Mouse (Mus musculus) adrenal gland, postnatal 4 days (tissue): Measurements from ENCODE around the gene Ppm1g. TPM values are rescaled to one million over a fixed set of nuclear protein-coding genes. Genes with fewer than 3 reads are reported as not detected.

Experiments used
- DNase-seq, 2 experiments: peaks; one replicate each; pipeline ENCODE4 v3.0.0; 2021 to 2022; ENCODE audit warnings: low spot score in 2 of 2, mixed read lengths in 2 of 2
- total RNA-seq, 2 experiments: library from RNA; stranded (reverse); gene quantifications; 2 replicates each; pipeline ENCODE4 v1.2.3; 2021

Ppm1g gene
- total RNA-seq, 2 experiments from 2014 or later, result 107 to 117 TPM

DNA sequence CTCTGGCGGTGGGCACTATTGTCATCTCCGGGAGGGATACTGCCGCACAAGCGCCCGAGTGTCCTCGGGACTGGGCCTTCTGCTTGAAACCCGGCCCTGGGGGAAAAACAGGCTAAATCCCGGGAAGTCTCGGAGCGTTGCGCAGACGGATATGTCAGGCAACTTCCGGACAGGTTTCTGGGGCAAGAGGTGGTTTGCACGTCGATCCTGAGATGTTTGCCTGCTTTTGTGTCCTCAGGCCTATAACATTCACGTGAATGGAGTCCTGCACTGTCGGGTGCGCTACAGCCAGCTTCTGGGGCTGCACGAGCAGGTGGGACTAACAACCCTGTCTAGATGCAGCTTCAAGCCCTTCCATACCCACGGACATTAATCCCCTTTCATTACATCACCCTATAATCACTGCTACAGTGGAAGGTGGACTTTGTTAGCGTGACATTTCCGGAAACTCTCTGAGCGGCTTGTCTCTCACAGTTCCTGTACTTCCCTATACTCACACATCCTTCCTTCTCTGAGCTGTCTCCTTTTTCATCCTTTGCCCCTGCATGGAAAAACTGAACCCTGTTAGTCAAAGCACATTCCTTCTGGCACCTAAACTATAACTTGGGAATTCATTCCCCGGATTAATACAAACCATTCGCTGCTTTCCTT is 26.7 kb downstream of the Ppm1g start:
- no peak for DNase-seq

DNA sequence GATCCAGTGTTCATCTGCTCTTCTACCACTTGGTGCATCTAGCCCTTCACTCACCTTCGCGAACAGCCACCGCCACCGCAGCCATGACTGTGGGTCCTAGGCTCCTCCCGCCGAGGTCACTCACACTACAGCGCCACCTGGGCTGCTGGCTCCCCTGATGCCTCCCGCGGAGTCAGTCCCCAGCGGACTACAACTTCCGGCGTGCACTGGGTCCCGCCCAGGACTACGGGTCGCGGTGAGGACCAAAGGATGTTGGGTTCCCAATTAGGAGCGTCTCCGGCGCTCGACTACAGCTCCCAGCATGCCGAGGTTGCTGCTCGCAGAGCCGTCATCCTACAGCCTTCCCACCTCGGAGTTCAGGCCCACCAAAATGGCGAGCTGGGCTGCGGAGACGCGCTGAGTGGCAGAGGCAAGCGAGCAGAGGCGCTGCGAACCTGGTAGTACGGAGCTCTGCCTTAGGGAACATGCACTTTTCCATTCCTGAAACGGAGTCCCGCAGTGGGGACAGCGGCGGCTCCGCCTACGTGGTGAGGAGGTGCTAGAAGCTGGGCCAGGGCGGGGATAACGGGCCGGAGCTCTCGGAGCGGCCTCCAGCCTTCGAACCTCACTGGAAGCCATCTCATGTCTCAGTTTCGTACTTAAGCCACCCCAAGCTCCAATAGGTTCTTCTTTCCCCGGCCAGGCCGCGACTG is 27.4 kb downstream of the Ppm1g start, which contains the start of the genes Snx17 and Eif2b4:
Snx17 (plus strand) TSS at position 289 of the 692 bp plus-strand sequence.
Eif2b4 (minus strand) TSS at position 492 of the 692 bp plus-strand sequence.
- peak; percentile 98 to 99 for DNase-seq

- peak in 1 of 2 experiments; percentile 70 for DNase-seq
Measured at GRCm38 (mm10) chr5:31192045-31192938, 28.2 kb downstream of the Ppm1g start.

GRCm38 (mm10) chr5:31190201-31190600 is 30.3 kb downstream of the Ppm1g start:
- DNase-seq, result no peak

DNA sequence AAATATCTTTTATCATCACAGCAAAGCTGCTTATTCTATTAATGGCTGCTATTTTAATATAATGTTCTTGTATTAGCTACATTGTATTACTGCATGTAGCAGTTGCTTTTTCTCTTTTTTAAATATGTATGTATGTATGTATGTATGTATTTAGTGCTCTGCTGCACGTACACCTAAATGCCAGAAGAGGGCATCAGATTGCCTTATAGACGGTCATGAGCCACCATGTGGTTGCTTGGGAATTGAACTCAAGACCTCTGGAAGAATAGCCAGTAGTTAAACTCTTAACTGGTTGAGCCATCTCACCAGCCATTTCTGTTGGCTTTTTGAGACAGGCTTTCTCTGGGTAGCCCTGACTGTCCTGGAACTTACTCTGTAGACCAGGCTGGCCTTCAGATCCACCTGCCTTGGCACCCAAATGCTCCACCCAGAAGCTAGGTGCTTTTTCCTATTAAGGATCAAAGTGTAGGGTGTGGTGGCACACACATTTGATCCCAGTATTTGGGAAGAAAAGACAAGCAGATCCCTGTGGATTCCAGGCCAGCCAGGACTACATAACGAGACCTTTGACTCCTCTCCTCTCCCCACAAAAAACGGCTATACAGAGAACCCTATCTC is 32.2 kb downstream of the Ppm1g start:
- DNase-seq, result no peak

DNA sequence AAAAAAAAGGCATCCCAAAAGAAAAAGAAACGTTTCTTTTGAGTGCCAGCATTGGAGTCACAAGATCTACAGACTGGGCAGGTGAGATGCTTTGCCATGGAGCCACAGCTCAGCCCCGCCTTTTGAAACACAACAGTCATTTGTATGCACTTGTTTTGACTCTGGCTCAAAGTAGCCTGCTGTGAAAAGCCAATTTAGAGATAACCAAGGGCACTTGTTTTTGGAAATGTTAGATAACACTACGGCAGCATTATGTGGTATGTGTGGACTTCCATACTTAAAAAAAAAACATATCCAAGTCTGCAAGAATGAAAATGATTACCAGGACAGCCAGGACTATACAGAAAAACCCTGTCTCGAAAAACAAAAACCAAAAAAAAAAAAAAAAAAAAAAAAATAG is 36.8 kb downstream of the Ppm1g start:
- DNase-seq, result no peak

GRCm38 (mm10) chr5:31181183-31181770 is 39.2 kb downstream of the Ppm1g start:
- no peak for DNase-seq

DNA sequence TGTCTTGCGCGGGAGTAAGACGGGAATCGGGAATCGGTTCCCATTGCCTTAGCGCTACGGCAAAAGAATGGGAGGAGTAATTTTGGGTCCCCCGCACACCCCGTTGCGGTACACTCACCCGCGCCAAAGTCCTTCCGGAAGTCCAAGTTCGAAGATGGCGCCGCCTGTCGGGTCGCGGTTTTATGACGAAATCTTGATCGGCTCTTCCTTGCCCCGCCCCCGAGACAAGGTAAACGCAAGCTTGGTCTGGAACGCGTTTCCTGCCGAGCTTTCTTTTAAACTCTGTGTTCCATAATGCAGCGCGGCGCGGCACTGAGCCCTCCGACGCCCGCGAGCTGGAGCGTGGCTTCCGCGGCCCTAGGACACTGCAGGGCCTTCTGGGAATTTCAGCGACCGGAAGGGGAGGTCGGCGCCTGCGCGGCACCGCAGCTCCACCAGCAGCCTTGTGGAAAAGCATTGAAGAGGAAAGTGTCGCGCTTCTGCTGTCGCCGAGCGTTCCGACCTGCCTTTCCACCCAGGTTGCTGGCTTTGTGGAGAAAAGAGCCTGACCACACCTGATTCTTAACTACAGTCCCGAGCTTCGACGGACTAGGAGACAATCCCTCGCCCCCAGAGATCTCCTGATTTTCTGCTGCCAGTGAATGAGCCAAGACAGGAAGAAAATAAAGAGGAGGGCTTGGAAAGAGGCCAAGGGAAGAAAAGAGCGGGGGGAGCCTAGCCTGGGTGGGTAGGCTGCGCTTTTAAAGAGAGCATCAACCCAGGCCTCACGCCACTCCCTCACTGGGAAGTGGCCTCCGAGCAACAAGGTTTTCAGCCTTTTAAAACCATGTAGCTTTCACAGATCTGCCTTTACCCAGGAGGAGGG is 40.5 kb downstream of the Ppm1g start, which contains the start of the genes Gm29609 and Gtf3c2:
Gm29609 (minus strand) TSS at position 146 of the 865 bp plus-strand sequence.
Gtf3c2 (minus strand) TSS at position 379 of the 865 bp plus-strand sequence.
- peak; percentile 86 to 92 for DNase-seq

DNA sequence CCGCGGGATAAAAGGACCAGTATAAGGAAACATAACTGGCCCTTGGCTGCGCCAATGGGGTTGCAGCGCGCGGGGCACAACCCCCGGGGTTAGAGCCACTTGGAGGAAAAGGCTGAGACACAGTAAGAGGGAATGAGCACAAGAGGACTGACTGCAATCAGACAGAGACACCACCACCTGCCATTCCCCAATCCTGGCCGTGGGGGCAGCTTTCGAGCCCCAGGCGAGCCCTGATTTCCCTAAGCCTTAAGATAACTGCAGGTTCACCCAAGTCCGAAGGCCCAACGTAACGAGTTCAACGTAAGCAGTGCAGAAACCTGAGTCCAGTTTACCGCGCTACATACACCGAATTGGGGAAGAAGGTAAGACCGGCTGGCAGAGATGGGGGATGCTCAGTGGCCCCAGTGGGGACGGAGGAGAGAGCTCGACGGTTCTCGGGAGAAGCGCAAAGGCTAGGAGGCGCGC is 41.2 kb downstream of the Ppm1g start:
- DNase-seq, result peak in 1 of 2 experiments; percentile 20

DNA sequence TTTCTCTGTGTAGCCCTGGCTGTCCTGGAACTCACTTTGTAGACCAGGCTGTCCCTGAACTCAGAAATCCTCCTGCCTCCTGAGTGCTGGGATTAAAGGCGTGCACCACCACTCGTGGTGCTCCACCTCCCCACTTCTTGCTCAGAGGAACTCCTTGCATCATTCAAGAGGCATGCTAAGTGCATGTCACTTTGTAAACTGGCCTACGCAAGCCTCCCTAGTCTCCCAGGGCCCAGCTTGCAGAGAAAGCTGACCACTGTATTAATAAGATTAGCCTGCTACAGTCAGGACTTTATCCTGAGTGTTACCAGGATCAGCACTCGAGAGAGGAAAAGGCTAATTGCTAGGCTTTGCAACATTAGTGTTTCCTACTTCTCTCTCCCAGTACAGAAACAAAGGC is 51.9 kb downstream of the Ppm1g start:
- DNase-seq, result no peak

- DNase-seq, result no peak
Measured at GRCm38 (mm10) chr5:31164878-31165277, 55.6 kb downstream of the Ppm1g start.

DNA sequence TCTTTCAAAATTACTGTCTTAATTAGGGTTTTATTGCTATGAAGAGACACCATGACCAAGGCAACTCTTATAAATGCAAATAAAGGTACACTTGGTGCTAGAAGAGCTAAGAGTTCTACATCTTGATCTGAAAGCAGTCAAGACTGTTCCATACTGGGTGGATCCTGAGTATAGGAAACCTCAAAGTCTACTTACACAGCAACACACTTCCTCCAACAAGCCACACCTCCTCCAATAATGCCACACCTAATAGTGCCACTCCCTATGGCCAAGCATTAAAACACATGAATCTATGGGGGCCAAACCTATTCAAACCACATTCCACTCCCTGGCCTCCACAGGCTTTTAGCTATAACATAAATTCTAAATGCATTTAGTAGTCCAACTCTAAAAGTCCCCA is 58.0 kb downstream of the Ppm1g start:
- DNase-seq, result no peak

- DNase-seq, result peak; percentile 52 to 63
Measured at GRCm38 (mm10) chr5:31154152-31154553, 66.3 kb downstream of the Ppm1g start, which contains the start of gene Mpv17. Mpv17 (minus strand) TSS chr5:31154251.

DNA sequence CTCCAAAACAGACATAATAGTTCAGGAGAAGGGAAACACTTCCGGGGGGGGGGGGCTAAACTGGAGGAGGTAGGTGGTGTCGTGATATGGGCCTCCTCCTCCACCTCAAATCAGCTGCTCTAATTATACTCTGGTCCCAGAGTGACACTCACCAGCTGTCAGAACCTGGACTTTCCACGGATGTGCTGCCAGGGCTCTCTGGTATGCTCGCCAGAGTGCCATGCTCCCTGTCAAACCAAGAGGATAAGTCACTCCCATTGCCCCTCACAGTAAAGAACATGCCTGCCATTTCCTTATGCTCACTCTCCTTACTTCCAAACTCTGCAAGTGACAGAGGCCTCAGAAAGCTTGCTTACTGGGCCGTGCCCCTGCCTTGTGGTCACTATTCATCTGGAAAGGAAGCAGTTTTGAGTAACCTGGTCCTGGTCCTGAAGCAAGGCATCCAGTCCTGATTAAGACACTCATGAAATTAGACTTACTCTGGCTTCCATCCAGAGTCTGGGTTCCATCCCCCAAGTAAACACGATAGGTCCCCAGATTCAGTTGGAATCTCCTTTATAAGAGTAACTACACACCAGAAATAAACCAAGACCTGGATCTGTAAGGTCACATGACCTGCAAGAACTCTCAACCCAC is 66.9 kb downstream of the Ppm1g start:
- DNase-seq, result no peak

Other genes starting within 250 kb of the Ppm1g start
- 100 to 1,000 TPM; 109 to 115 TPM for gene Atraid, start 172.4 kb downstream of the Ppm1g start, total RNA-seq
- 10 to 100 TPM; 18.8 to 20.9 TPM for gene Slc5a6, start 171.8 kb downstream of the Ppm1g start, total RNA-seq
- gene Cad, start 165.9 kb downstream of the Ppm1g start, total RNA-seq, result 10 to 100 TPM; 33.0 to 40.2 TPM
- not detected for gene Dnajc5g, start 114.4 kb downstream of the Ppm1g start, total RNA-seq
- under 1 TPM; 0.34 to 0.50 TPM for gene Slc30a3, start 112.5 kb downstream of the Ppm1g start, total RNA-seq
- 1 to 10 TPM; 1.8 to 4.2 TPM for gene Trim54, start 104.0 kb downstream of the Ppm1g start, total RNA-seq
- gene Ucn, start 81.9 kb downstream of the Ppm1g start, total RNA-seq, result not detected
- gene Mpv17, start 66.4 kb downstream of the Ppm1g start, total RNA-seq, result 10 to 100 TPM; 51.9 to 52.7 TPM
- 1 to 10 TPM; 2.7 to 3.3 TPM for gene Gm29609, start 40.8 kb downstream of the Ppm1g start, total RNA-seq
- 10 to 100 TPM; 87.2 to 88.0 TPM for gene Gtf3c2, start 40.5 kb downstream of the Ppm1g start, total RNA-seq
- gene Snx17, start 27.5 kb downstream of the Ppm1g start, total RNA-seq, result 100 to 1,000 TPM; 113 TPM
- gene Eif2b4, start 27.3 kb downstream of the Ppm1g start, total RNA-seq, result 10 to 100 TPM; 36.8 to 41.9 TPM
- 10 to 100 TPM; 32.3 to 33.7 TPM for gene Zfp513, start 18.4 kb downstream of the Ppm1g start, total RNA-seq
- 100 to 1,000 TPM; 113 TPM for gene Nrbp1, start 20.2 kb upstream of the Ppm1g start, total RNA-seq
- 1 to 10 TPM in 1 of 2 experiments, under 1 TPM in 1; 0.98 to 1.0 TPM for gene Gm9970, start 20.5 kb upstream of the Ppm1g start, total RNA-seq
- gene Krtcap3, start 31.0 kb upstream of the Ppm1g start, total RNA-seq, result 1 to 10 TPM; 5.7 to 9.1 TPM
- gene Ift172, start 70.4 kb upstream of the Ppm1g start, total RNA-seq, result 10 to 100 TPM; 40.8 to 44.9 TPM
- 10 to 100 TPM; 12.8 to 18.3 TPM for gene Fndc4, start 75.4 kb upstream of the Ppm1g start, total RNA-seq
- 10 to 100 TPM in 1 of 2 experiments, under 1 TPM in 1; 0.39 to 17.9 TPM for gene Gckr, start 76.8 kb upstream of the Ppm1g start, total RNA-seq
- 10 to 100 TPM; 34.2 to 34.8 TPM for gene Zfp512, start 231.7 kb upstream of the Ppm1g start, total RNA-seq